Mouse (Mus musculus) kidney, embryonic 16.5 days (tissue): ENCODE data around the gene C1qbp. TPM values are rescaled to one million over a fixed set of nuclear protein-coding genes. Genes with fewer than 3 reads are reported as not detected.

Experiments used
- ATAC-seq: fragments of 200-750 bp; cut with Nextera tagmentation; 2 replicates; pipeline ENCODE4 v1.8.0; 2017; ENCODE audit warnings: moderate TSS enrichment; ENCODE audit not compliant: low FRiP score, low TSS enrichment
- H3K27ac ChIP-seq: fragments of 300-500 bp; sonication (generic); 2 replicates; pipeline ENCODE4 v1.5.1; 2014; ENCODE audit warnings: low read length
- H3K27me3 ChIP-seq: fragments of 300-500 bp; sonication (generic); 2 replicates; pipeline ENCODE4 v1.6.1; 2014; ENCODE audit warnings: low read length, control low read depth, mixed read lengths; ENCODE audit not compliant: insufficient read depth
- H3K36me3 ChIP-seq: fragments of 300-500 bp; sonication (generic); 2 replicates; pipeline ENCODE4 v1.6.1; 2014; ENCODE audit warnings: low read length, control low read depth, mixed read lengths; ENCODE audit not compliant: insufficient read depth
- H3K4me1 ChIP-seq: fragments of 300-500 bp; sonication (generic); 2 replicates; pipeline ENCODE4 v1.6.1; 2014; ENCODE audit warnings: low read length, control low read depth, mixed read lengths; ENCODE audit not compliant: insufficient read depth
- H3K4me2 ChIP-seq: fragments of 300-500 bp; sonication (generic); replicated peaks from 2 replicates; pipeline ENCODE4 v1.6.1; 2014; ENCODE audit warnings: low read depth, low read length
- H3K4me3 ChIP-seq: fragments of 300-500 bp; sonication (generic); 2 replicates; pipeline ENCODE4 v1.5.1; 2014; ENCODE audit warnings: mild to moderate bottlenecking, low read length
- H3K9ac ChIP-seq: fragments of 300-500 bp; sonication (generic); replicated peaks from 2 replicates; pipeline ENCODE4 v1.6.1; 2014; ENCODE audit warnings: low read length
- H3K9me3 ChIP-seq: fragments of 300-500 bp; sonication (generic); 2 replicates; pipeline ENCODE4 v1.6.1; 2016; ENCODE audit warnings: low read length, control low read depth
- WGBS: fragments of 180-500 bp; shearing (Covaris S2); extraction: QIAGEN DNeasy Blood & Tissue Kit; methylation state at CpG from one replicate; pipeline ENCODE4 v1.1.7; 2014; 5-methylcytosine and 5-hydroxymethylcytosine counted together
- polyA plus RNA-seq: library from polyadenylated mRNA; unstranded; fragments of >200 nt; fragmentation: Nextera tagmentation; extraction: Ambion mirVana; gene quantifications from 2 replicates; pipeline ENCODE4 v1.2.1, GENCODE M21; 2015

Gene C1qbp
- polyA plus RNA-seq, 1 experiment from 2014 or later: 287 TPM

- Histone ChIP-seq H3K4me3 (no peak overlapping the region), H3K36me3 (peaks cover 50% of the 10 kb centered on the region), H3K4me2 (no peak overlapping the region), H3K9me3 (no peaks in the 10 kb centered on the region), H3K4me1 (peaks cover 5% of the 10 kb centered on the region; the same call in 1 of the 2 replicates), H3K27ac (no peak overlapping the region), H3K9ac (no peak overlapping the region), H3K27me3 (no peaks in the 10 kb centered on the region)
- 76% methylated on average over 2 of the region's 2 CpGs for WGBS
- no peak for ATAC-seq
These were observed 7.6 kb downstream of the C1qbp start for GRCm38 (mm10) chr11:70975193-70975592.

- 71% methylated on average over 4 of the region's 4 CpGs for WGBS
- H3K4me2 ChIP-seq: no peak overlapping the region
- no peaks in the 10 kb centered on the region for H3K9me3 ChIP-seq
- no peak overlapping the region for H3K27ac ChIP-seq
- peaks cover 7% of the 10 kb centered on the region; the same call in 1 of the 2 replicates for H3K4me1 ChIP-seq
- peaks cover 39% of the 10 kb centered on the region for H3K36me3 ChIP-seq
- no peaks in the 10 kb centered on the region for H3K27me3 ChIP-seq
- no peak overlapping the region for H3K4me3 ChIP-seq
- H3K9ac ChIP-seq: no peak overlapping the region
- ATAC-seq: no peak
These were observed 8.9 kb downstream of the C1qbp start for GRCm38 (mm10) chr11:70973947-70974346.

GRCm38 (mm10) chr11:70972586-70972985 is 10.2 kb downstream of the C1qbp start:
- no peak for ATAC-seq

GRCm38 (mm10) chr11:70970560-70971540 is 12.0 kb downstream of the C1qbp start:
- Histone ChIP-seq H3K27ac (peak overlapping the region; percentile 94), H3K36me3 (peaks cover 21% of the 10 kb centered on the region), H3K4me1 (peaks cover 16% of the 10 kb centered on the region), H3K9ac (peak overlapping the region; percentile 76), H3K9me3 (no peaks in the 10 kb centered on the region), H3K4me2 (peak overlapping the region; percentile 91), H3K27me3 (no peaks in the 10 kb centered on the region), H3K4me3 (peak overlapping the region; percentile 73)
- WGBS: 16% methylated on average over 24 of the region's 24 CpGs
- peak; percentile 24 for ATAC-seq

More at GRCm38 (mm10) chr11:70972586-70972985, 10.2 kb downstream of the C1qbp start:
- no peak overlapping the region for H3K4me3 ChIP-seq
- peaks cover 28% of the 10 kb centered on the region for H3K36me3 ChIP-seq
- H3K4me2 ChIP-seq: no peak overlapping the region
- H3K27me3 ChIP-seq: no peaks in the 10 kb centered on the region
- peaks cover 16% of the 10 kb centered on the region for H3K4me1 ChIP-seq
- no peak overlapping the region for H3K9ac ChIP-seq
- 62% methylated on average over 1 of the region's 1 CpGs for WGBS
- no peaks in the 10 kb centered on the region for H3K9me3 ChIP-seq
- H3K27ac ChIP-seq: no peak overlapping the region

- peak within 1 kb of the TSS; percentile 94 for H3K27ac ChIP-seq
- peak within 1 kb of the TSS; percentile 91 for H3K4me2 ChIP-seq
- H3K9me3 ChIP-seq: no peaks in the 10 kb centered on the region
- peaks cover 16% of the 10 kb centered on the region for H3K4me1 ChIP-seq
- peak within 1 kb of the TSS; percentile 73 for H3K4me3 ChIP-seq
- H3K9ac ChIP-seq: peak within 1 kb of the TSS; percentile 85
- WGBS: under 1% methylated on average over 43 of the region's 43 CpGs
- H3K36me3 ChIP-seq: peaks cover 26% of the 10 kb centered on the region
- no peaks in the 10 kb centered on the region for H3K27me3 ChIP-seq
- ATAC-seq: peak; percentile 99
These were observed 12.8 kb downstream of the C1qbp start, which contains the start of the genes Nup88 and Rpain for GRCm38 (mm10) chr11:70969821-70970559. TSS of gene Nup88 (minus strand) at chr11:70969973. TSS of gene Rpain (plus strand) at chr11:70970213.

- no peaks in the 10 kb centered on the region for H3K27me3 ChIP-seq
- H3K27ac ChIP-seq: peak overlapping the region; percentile 69
- H3K9ac ChIP-seq: peak overlapping the region; percentile 85
- peak overlapping the region; percentile 73 for H3K4me3 ChIP-seq
- peak overlapping the region; percentile 91 for H3K4me2 ChIP-seq
- 0 out of 2 replicates have a peak, but pooled peaks have one; percentile 5 for ATAC-seq
- H3K4me1 ChIP-seq: peaks cover 16% of the 10 kb centered on the region
- peaks cover 28% of the 10 kb centered on the region for H3K36me3 ChIP-seq
- under 1% methylated on average over 25 of the region's 25 CpGs for WGBS
- no peaks in the 10 kb centered on the region for H3K9me3 ChIP-seq
These were observed 13.5 kb downstream of the C1qbp start for GRCm38 (mm10) chr11:70969271-70969794.

- no peak for ATAC-seq
- Histone ChIP-seq H3K36me3 (peaks cover 58% of the 10 kb centered on the region), H3K4me1 (peaks cover 11% of the 10 kb centered on the region), H3K27ac (no peak overlapping the region), H3K9ac (no peak overlapping the region), H3K4me2 (no peak overlapping the region), H3K27me3 (no peaks in the 10 kb centered on the region), H3K4me3 (no peak overlapping the region), H3K9me3 (no peaks in the 10 kb centered on the region)
- WGBS: 87% methylated on average over 4 of the region's 4 CpGs
These were observed 18.5 kb downstream of the C1qbp start for GRCm38 (mm10) chr11:70964222-70964907.

- no peaks in the 10 kb centered on the region for H3K27me3 ChIP-seq
- H3K4me2 ChIP-seq: no peak overlapping the region
- H3K4me3 ChIP-seq: no peak overlapping the region
- no peaks in the 10 kb centered on the region for H3K4me1 ChIP-seq
- H3K27ac ChIP-seq: no peak overlapping the region
- peaks cover 75% of the 10 kb centered on the region for H3K36me3 ChIP-seq
- H3K9ac ChIP-seq: no peak overlapping the region
- WGBS: 95% methylated on average over 5 of the region's 5 CpGs
- H3K9me3 ChIP-seq: no peaks in the 10 kb centered on the region
- no peak for ATAC-seq
These were observed 21.9 kb downstream of the C1qbp start for GRCm38 (mm10) chr11:70960786-70961554.
